Mouse (Mus musculus) heart, adult 2 months (tissue): ENCODE measurements around the gene Atrnl1.

Source experiments
- EP300 ChIP-seq: fragments of 200-500 bp; IDR thresholded peaks from 2 replicates; pipeline ENCODE4 v1.6.1; 2011; ENCODE audit warnings: low read depth, low read length, control low read depth; ENCODE audit not compliant: insufficient read depth
- POLR2A ChIP-seq: fragments of 200-500 bp; IDR thresholded peaks from 2 replicates; pipeline ENCODE4 v1.6.1; 2011; ENCODE audit warnings: mild to moderate bottlenecking, low read depth, low read length, control low read depth; ENCODE audit not compliant: insufficient read depth

GRCm38 (mm10) chr19:58095776-58096175, 484.9 kb downstream of the Atrnl1 start:
- TF ChIP-seq POLR2A (no peak), EP300 (no peak)
